Mouse (Mus musculus): Measurements from ENCODE around the gene Btd.

The Btd gene

GRCm38 (mm10) chr14:31640890-31641505 is at the start of gene Btd, which contains the start of gene Hacl1:
Btd (plus strand) TSS chr14:31641028.
Hacl1 (minus strand) TSS chr14:31641286.
- peak; percentile 93 for DNase-seq (ENCODE audit: low read depth)

GRCm38 (mm10) chr14:31591243-31591642 is 49.6 kb upstream of the Btd start, which contains the start of gene Colq:
Colq (minus strand) TSS chr14:31591343.
- no peak for DNase-seq (ENCODE audit: low read depth)

- DNase-seq (ENCODE audit: low read depth), result no peak
Observed at GRCm38 (mm10) chr14:31593036-31593435, 47.8 kb upstream of the Btd start.

GRCm38 (mm10) chr14:31594693-31595092 is 46.1 kb upstream of the Btd start:
- no peak for DNase-seq (ENCODE audit: low read depth)

GRCm38 (mm10) chr14:31596408-31596807 is 44.4 kb upstream of the Btd start:
- no peak for DNase-seq (ENCODE audit: low read depth)

GRCm38 (mm10) chr14:31597446-31597845 is 43.4 kb upstream of the Btd start:
- DNase-seq (ENCODE audit: low read depth), result no peak

GRCm38 (mm10) chr14:31601908-31602615 is 38.8 kb upstream of the Btd start:
- DNase-seq (ENCODE audit: low read depth), result no peak

- DNase-seq (ENCODE audit: low read depth), result peak; percentile 56
Observed at GRCm38 (mm10) chr14:31602616-31602979, 38.2 kb upstream of the Btd start.

GRCm38 (mm10) chr14:31604916-31605315 is 35.9 kb upstream of the Btd start:
- peak; percentile 22 for DNase-seq (ENCODE audit: low read depth)

- no peak for DNase-seq (ENCODE audit: low read depth)
Observed at GRCm38 (mm10) chr14:31605514-31605913, 35.3 kb upstream of the Btd start.

- DNase-seq (ENCODE audit: low read depth), result no peak
Observed at GRCm38 (mm10) chr14:31611986-31612385, 28.8 kb upstream of the Btd start.

GRCm38 (mm10) chr14:31613671-31614070 is 27.2 kb upstream of the Btd start:
- no peak for DNase-seq (ENCODE audit: low read depth)

- DNase-seq (ENCODE audit: low read depth), result no peak
Observed at GRCm38 (mm10) chr14:31617204-31617603, 23.6 kb upstream of the Btd start.

- DNase-seq (ENCODE audit: low read depth), result no peak
Observed at GRCm38 (mm10) chr14:31617997-31618396, 22.8 kb upstream of the Btd start.

GRCm38 (mm10) chr14:31620591-31621223 is 20.1 kb upstream of the Btd start:
- DNase-seq (ENCODE audit: low read depth), result no peak

- no peak for DNase-seq (ENCODE audit: low read depth)
Observed at GRCm38 (mm10) chr14:31622748-31623147, 18.1 kb upstream of the Btd start.

- no peak for DNase-seq (ENCODE audit: low read depth)
Observed at GRCm38 (mm10) chr14:31630677-31631076, 10.2 kb upstream of the Btd start.

- no peak for DNase-seq (ENCODE audit: low read depth)
Observed at GRCm38 (mm10) chr14:31640346-31640889, 410 bp upstream of the Btd start, which contains the start of gene Gm49387. Gm49387 (minus strand) TSS chr14:31640878.

GRCm38 (mm10) chr14:31641506-31642155 is 803 bp downstream of the Btd start:
- DNase-seq (ENCODE audit: low read depth), result no peak

GRCm38 (mm10) chr14:31644183-31644830 is 3.5 kb downstream of the Btd start:
- DNase-seq (ENCODE audit: low read depth), result no peak

- DNase-seq (ENCODE audit: low read depth), result no peak
Observed at GRCm38 (mm10) chr14:31644931-31645547, 4.2 kb downstream of the Btd start.

All from c-Kit-positive CD71-positive TER-119-negative erythroid progenitor cells, embryonic 14.5 days (primary cell).